Mouse (Mus musculus): Measurements from ENCODE around the gene Bach2. TPM values are rescaled to one million over a fixed set of nuclear protein-coding genes. Genes with fewer than 3 reads are reported as not detected.

Gene Bach2
- polyA plus RNA-seq, 1 experiment: 0.11 TPM

GRCm38 (mm10) chr4:32302668-32303067 lies 64.1 kb downstream of the Bach2 start:
- Histone ChIP-seq H3K79me2 (ENCODE audit: control insufficient read depth, insufficient read depth) (no peaks in the 10 kb centered on the region), H3K4me3 (ENCODE audit: insufficient read depth, poor library complexity, severe bottlenecking) (no peak overlapping the region), H3K27me3 (ENCODE audit: control insufficient read depth, insufficient read depth, insufficient read length) (no peaks in the 10 kb centered on the region), H3ac (ENCODE audit: control insufficient read depth, insufficient read length, low read depth) (no peak overlapping the region), H3K79me3 (ENCODE audit: low read depth) (no peaks in the 10 kb centered on the region), H3K36me3 (ENCODE audit: control insufficient read depth, insufficient read depth) (no peaks in the 10 kb centered on the region)
- TF ChIP-seq MYOD1 (IDR thresholded peaks at IDR 0.05; ENCODE audit: control insufficient read depth, insufficient read length, low read depth): no peak
- TF ChIP-seq CTCF (IDR thresholded peaks at IDR 0.05; ENCODE audit: control insufficient read depth, insufficient read depth, insufficient read length): no peak
- TF ChIP-seq FOSL1 (IDR thresholded peaks at IDR 0.05; ENCODE audit: insufficient read depth, low read length, poor library complexity, severe bottlenecking): peak; percentile 15

DNA sequence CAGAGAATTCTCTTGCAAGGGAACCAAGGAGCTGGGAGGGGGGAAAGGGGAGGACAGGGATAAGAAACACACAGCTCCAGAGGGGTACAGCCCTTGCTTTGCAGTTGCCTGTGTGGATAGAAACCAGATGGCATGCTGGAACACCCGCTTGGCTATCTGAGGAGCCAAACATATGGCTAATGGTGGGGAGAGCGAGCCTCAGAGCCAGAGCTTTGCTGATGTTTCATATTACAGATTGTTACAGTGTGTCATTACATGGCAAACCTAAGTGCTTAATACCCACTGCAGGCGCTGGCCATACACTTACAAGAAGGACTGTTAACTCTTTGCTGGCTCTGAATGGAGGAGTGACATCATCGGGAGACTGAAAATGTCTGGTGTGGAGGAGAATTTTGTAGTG lies 64.5 kb downstream of the Bach2 start:
- Histone ChIP-seq H3K4me3 (ENCODE audit: insufficient read depth, poor library complexity, severe bottlenecking) (no peak overlapping the region), H3ac (ENCODE audit: control insufficient read depth, insufficient read length, low read depth) (no peak overlapping the region), H3K36me3 (ENCODE audit: control insufficient read depth, insufficient read depth) (no peaks in the 10 kb centered on the region), H3K79me3 (ENCODE audit: low read depth) (no peaks in the 10 kb centered on the region), H3K79me2 (ENCODE audit: control insufficient read depth, insufficient read depth) (no peaks in the 10 kb centered on the region), H3K27me3 (ENCODE audit: control insufficient read depth, insufficient read depth, insufficient read length) (no peaks in the 10 kb centered on the region)
- TF ChIP-seq MAX (IDR thresholded peaks at IDR 0.05) (peak; percentile 19), MYOG (IDR thresholded peaks at IDR 0.05; ENCODE audit: control insufficient read depth, extremely low read depth, insufficient read length) (no peak)

DNA sequence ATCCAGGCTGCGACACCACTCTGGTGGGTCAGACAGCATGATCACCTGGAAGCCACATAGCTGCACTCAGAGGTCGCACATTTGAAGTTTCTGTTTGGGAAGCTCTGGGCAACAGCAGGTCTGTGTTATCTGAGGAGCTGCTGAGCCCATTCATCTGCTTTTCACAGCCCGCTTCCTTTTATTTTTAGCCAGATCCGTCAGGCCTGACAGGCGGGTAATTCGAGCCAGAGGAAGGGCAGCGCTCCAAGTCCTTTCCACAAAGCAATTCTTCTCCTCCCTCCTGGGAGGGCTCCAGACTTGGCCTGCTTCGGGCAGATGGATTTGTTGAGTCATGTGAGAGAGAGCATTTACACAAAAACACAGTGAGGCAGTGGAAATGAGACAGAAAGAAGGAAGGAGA lies 65.1 kb downstream of the Bach2 start:
- H3K79me2 ChIP-seq (ENCODE audit: control insufficient read depth, insufficient read depth): no peaks in the 10 kb centered on the region
- TF ChIP-seq USF1 (IDR thresholded peaks at IDR 0.05; ENCODE audit: low read depth) (peak; percentile 46), CEBPB (IDR thresholded peaks at IDR 0.05; ENCODE audit: low read depth) (no peak), CTCF (IDR thresholded peaks at IDR 0.05; ENCODE audit: control insufficient read depth, insufficient read depth, insufficient read length) (no peak), MYOG (IDR thresholded peaks at IDR 0.05; ENCODE audit: control insufficient read depth, extremely low read depth, insufficient read length) (no peak), MAX (IDR thresholded peaks at IDR 0.05) (peak; percentile 23), FOSL1 (IDR thresholded peaks at IDR 0.05; ENCODE audit: insufficient read depth, low read length, poor library complexity, severe bottlenecking) (no peak), MYOD1 (IDR thresholded peaks at IDR 0.05; ENCODE audit: control insufficient read depth, insufficient read length, low read depth) (no peak)
- H3K4me3 ChIP-seq (ENCODE audit: insufficient read depth, poor library complexity, severe bottlenecking): no peak overlapping the region
- H3K36me3 ChIP-seq (ENCODE audit: control insufficient read depth, insufficient read depth): no peaks in the 10 kb centered on the region
- H3K27me3 ChIP-seq (ENCODE audit: control insufficient read depth, insufficient read depth, insufficient read length): no peaks in the 10 kb centered on the region
- H3ac ChIP-seq (ENCODE audit: control insufficient read depth, insufficient read length, low read depth): peak overlapping the region; percentile 19
- H3K79me3 ChIP-seq (ENCODE audit: low read depth): no peaks in the 10 kb centered on the region

GRCm38 (mm10) chr4:32304221-32304703 lies 65.7 kb downstream of the Bach2 start:
- H3K79me3 ChIP-seq (ENCODE audit: low read depth): no peaks in the 10 kb centered on the region
- TF ChIP-seq USF1 (IDR thresholded peaks at IDR 0.05; ENCODE audit: low read depth) (no peak), MAX (IDR thresholded peaks at IDR 0.05) (no peak), MYOG (IDR thresholded peaks at IDR 0.05; ENCODE audit: control insufficient read depth, extremely low read depth, insufficient read length) (no peak), CTCF (IDR thresholded peaks at IDR 0.05; ENCODE audit: control insufficient read depth, insufficient read depth, insufficient read length) (no peak), FOSL1 (IDR thresholded peaks at IDR 0.05; ENCODE audit: insufficient read depth, low read length, poor library complexity, severe bottlenecking) (no peak), CEBPB (IDR thresholded peaks at IDR 0.05; ENCODE audit: low read depth) (no peak), MYOD1 (IDR thresholded peaks at IDR 0.05; ENCODE audit: control insufficient read depth, insufficient read length, low read depth) (no peak)
- H3K4me3 ChIP-seq (ENCODE audit: insufficient read depth, poor library complexity, severe bottlenecking): no peak overlapping the region

GRCm38 (mm10) chr4:32305036-32305615 lies 66.5 kb downstream of the Bach2 start:
- no peak overlapping the region for H3K4me3 ChIP-seq (ENCODE audit: insufficient read depth, poor library complexity, severe bottlenecking)
- TF ChIP-seq CEBPB (IDR thresholded peaks at IDR 0.05; ENCODE audit: low read depth) (no peak), FOSL1 (IDR thresholded peaks at IDR 0.05; ENCODE audit: insufficient read depth, low read length, poor library complexity, severe bottlenecking) (no peak), USF1 (IDR thresholded peaks at IDR 0.05; ENCODE audit: low read depth) (no peak), MAX (IDR thresholded peaks at IDR 0.05) (no peak), MYOD1 (IDR thresholded peaks at IDR 0.05; ENCODE audit: control insufficient read depth, insufficient read length, low read depth) (no peak)

More at GRCm38 (mm10) chr4:32304221-32304703, 65.7 kb downstream of the Bach2 start:
- Histone ChIP-seq H3ac (ENCODE audit: control insufficient read depth, insufficient read length, low read depth) (peak overlapping the region; percentile 50), H3K27me3 (ENCODE audit: control insufficient read depth, insufficient read depth, insufficient read length) (no peaks in the 10 kb centered on the region), H3K36me3 (ENCODE audit: control insufficient read depth, insufficient read depth) (no peaks in the 10 kb centered on the region), H3K79me2 (ENCODE audit: control insufficient read depth, insufficient read depth) (no peaks in the 10 kb centered on the region)

GRCm38 (mm10) chr4:32305683-32306082 lies 67.1 kb downstream of the Bach2 start:
- TF ChIP-seq CTCF (IDR thresholded peaks at IDR 0.05; ENCODE audit: control insufficient read depth, insufficient read depth, insufficient read length) (no peak), USF1 (IDR thresholded peaks at IDR 0.05; ENCODE audit: low read depth) (no peak), MAX (IDR thresholded peaks at IDR 0.05) (no peak), FOSL1 (IDR thresholded peaks at IDR 0.05; ENCODE audit: insufficient read depth, low read length, poor library complexity, severe bottlenecking) (no peak), CEBPB (IDR thresholded peaks at IDR 0.05; ENCODE audit: low read depth) (no peak), MYOD1 (IDR thresholded peaks at IDR 0.05; ENCODE audit: control insufficient read depth, insufficient read length, low read depth) (no peak), MYOG (IDR thresholded peaks at IDR 0.05; ENCODE audit: control insufficient read depth, extremely low read depth, insufficient read length) (no peak)

More at GRCm38 (mm10) chr4:32305036-32305615, 66.5 kb downstream of the Bach2 start:
- Histone ChIP-seq H3ac (ENCODE audit: control insufficient read depth, insufficient read length, low read depth) (no peak overlapping the region), H3K27me3 (ENCODE audit: control insufficient read depth, insufficient read depth, insufficient read length) (no peaks in the 10 kb centered on the region), H3K36me3 (ENCODE audit: control insufficient read depth, insufficient read depth) (no peaks in the 10 kb centered on the region), H3K79me2 (ENCODE audit: control insufficient read depth, insufficient read depth) (no peaks in the 10 kb centered on the region), H3K79me3 (ENCODE audit: low read depth) (no peaks in the 10 kb centered on the region)

More at GRCm38 (mm10) chr4:32305683-32306082, 67.1 kb downstream of the Bach2 start:
- no peaks in the 10 kb centered on the region for H3K27me3 ChIP-seq (ENCODE audit: control insufficient read depth, insufficient read depth, insufficient read length)
- H3K79me2 ChIP-seq (ENCODE audit: control insufficient read depth, insufficient read depth): no peaks in the 10 kb centered on the region
- H3ac ChIP-seq (ENCODE audit: control insufficient read depth, insufficient read length, low read depth): no peak overlapping the region
- no peak overlapping the region for H3K4me3 ChIP-seq (ENCODE audit: insufficient read depth, poor library complexity, severe bottlenecking)
- no peaks in the 10 kb centered on the region for H3K79me3 ChIP-seq (ENCODE audit: low read depth)
- H3K36me3 ChIP-seq (ENCODE audit: control insufficient read depth, insufficient read depth): no peaks in the 10 kb centered on the region

Data from C2C12 (cell line).